Mouse (Mus musculus) central nervous system, embryonic 11.5 days (tissue): Measurements from ENCODE around the gene Rtl1. TPM values are rescaled to one million over a fixed set of nuclear protein-coding genes. Genes with fewer than 3 reads are reported as not detected.

Experiments
- polyA plus RNA-seq: library from polyadenylated mRNA; depleted of rRNA; stranded (reverse); fragments of >200 nt; gene quantifications from 2 replicates; pipeline ENCODE4 v1.2.3, GENCODE M21; 2012; rRNA removed

The Rtl1 gene
- polyA plus RNA-seq: 0.70 and 0.87 TPM in 2 replicates

GRCm38 (mm10) chr12:109600230-109600629, at the start of gene Rtl1:
Gene Rtl1, minus strand, starts transcription at chr12:109600330.

Other genes starting within 250 kb of the Rtl1 start
- 329 and 489 TPM in 2 replicates for gene Dlk1, start 147.5 kb downstream of the Rtl1 start, polyA plus RNA-seq